Comparison of ENCODE assay signal across 8 mouse cellular contexts in genomic region chr2:125247962-125248235, GRCm38 (mm10). TPM values are rescaled to one million over a fixed set of nuclear protein-coding genes. Genes with fewer than 3 reads are reported as not detected.
DNase-seq lines count a peak whose midpoint lies in the region; ATAC-seq and TF ChIP-seq lines count a peak whose summit lies in the region.

No protein-coding gene starts in this region.

- intact Hi-C loops in heart, adult 2 months (cut with DNase I) = no loop called here
- intact Hi-C loops in heart, postnatal 25 days (cut with DNase I) = no loop called here

- no peak for TF ChIP-seq CTCF in heart, adult 2 months (IDR thresholded peaks at IDR 0.05)

- H3K9me3 ChIP-seq in liver, embryonic 12.5 days (replicated peaks) = no peaks in the 10 kb centered on the region

- no peak for TF ChIP-seq EP300 in heart, adult 2 months (IDR thresholded peaks at IDR 0.05; ENCODE audit: insufficient read depth, low read depth, low read length)

- peaks cover 3% of the 10 kb centered on the region for H3K4me1 ChIP-seq in heart, adult 2 months (ENCODE audit: control insufficient read depth, insufficient read depth, low read length)
- H3K4me1 ChIP-seq in liver, embryonic 12.5 days = peaks cover 53% of the 10 kb centered on the region

- peaks cover 3% of the 10 kb centered on the region for H3K36me3 ChIP-seq in heart, adult 2 months (ENCODE audit: control insufficient read depth, insufficient read depth, low read length)
- peaks cover 43% of the 10 kb centered on the region for H3K36me3 ChIP-seq in liver, embryonic 12.5 days

- peak overlapping the region; percentile 75 for H3K4me3 ChIP-seq in heart, adult 2 months
- H3K4me3 ChIP-seq in liver, embryonic 12.5 days = peak overlapping the region; percentile 78

- H3K9ac ChIP-seq in heart, adult 2 months (ENCODE audit: low read depth, low read length) = peak overlapping the region; percentile 75
- peak overlapping the region; percentile 94 for H3K9ac ChIP-seq in liver, embryonic 12.5 days

- ATAC-seq in erythroid progenitor cell, adult 5-6 weeks (replicated peaks; ENCODE audit: low FRiP score, poor library complexity, severe bottlenecking) = 0 out of 2 replicates have a peak, but pooled peaks have one; percentile 4
- no peak for ATAC-seq in liver, embryonic 12.5 days
- no peak for ATAC-seq in megakaryocyte progenitor cell, adult 5-6 weeks (replicated peaks; ENCODE audit: poor library complexity)

- peak overlapping the region; percentile 74 for H3K4me2 ChIP-seq in liver, embryonic 12.5 days

- peak overlapping the region; percentile 73 for H3K27ac ChIP-seq in heart, adult 2 months
- peak overlapping the region; percentile 89 for H3K27ac ChIP-seq in liver, embryonic 12.5 days

- no peak for TF ChIP-seq POLR2A in heart, adult 2 months (IDR thresholded peaks at IDR 0.05; ENCODE audit: insufficient read depth, low read depth, low read length)

- WGBS in heart, adult 2 months = 8% methylated on average over 9 of the region's 9 CpGs
- under 1% methylated on average over 9 of the region's 9 CpGs for WGBS in liver, embryonic 12.5 days (ENCODE audit: insufficient replicate concordance)

- no peak for DNase-seq in heart, adult 2 months
- DNase-seq in heart, postnatal 25 days (ENCODE audit: low spot score) = no peak
- DNase-seq in 416B (ENCODE audit: low read depth) = peak; percentile 59
- DNase-seq in layer of hippocampus, postnatal 10 days (ENCODE audit: low spot score in 2 of 2) = no peak
- DNase-seq in right cerebral cortex, postnatal 10 days (ENCODE audit: low spot score in 2 of 2) = no peak

- H3K79me2 ChIP-seq in heart, adult 2 months (replicated peaks; ENCODE audit: control insufficient read depth, insufficient read depth, low read length) = no peaks in the 10 kb centered on the region

- no peaks in the 10 kb centered on the region for H3K27me3 ChIP-seq in heart, adult 2 months (ENCODE audit: control insufficient read depth, insufficient read depth, low read length)
- H3K27me3 ChIP-seq in liver, embryonic 12.5 days (replicated peaks) = no peaks in the 10 kb centered on the region

RNA-seq across cellular contexts. Expression of gene Dut, which starts 0.9 kb away (rescaled TPM):
- 10 to 100 TPM; 27.4 to 27.5 TPM for total RNA-seq in heart, adult 2 months (2021)
- 17.3 and 25.0 TPM in 2 replicates for polyA plus RNA-seq in heart, adult 2 months (2012; rRNA removed)
- total RNA-seq in heart, postnatal 25 days (2021) = 10 to 100 TPM; 28.7 to 29.8 TPM
- 69.6 and 79.3 TPM in 2 replicates for total RNA-seq in erythroid progenitor cell, adult 5-6 weeks (2015; ENCODE audit: low replicate concordance)
- 80.2 and 93.8 TPM in 2 replicates for total RNA-seq in erythroid progenitor cell, adult 5-6 weeks (2017; ENCODE audit: low replicate concordance)
- 199 and 210 TPM in 2 replicates for polyA plus RNA-seq in liver, embryonic 12.5 days (2016; fragmentation: Nextera tagmentation; extraction: Ambion mirVana)
- 329 and 339 TPM in 2 replicates for total RNA-seq in megakaryocyte progenitor cell, adult 5-6 weeks (2015)
- 203 and 242 TPM in 2 replicates for total RNA-seq in megakaryocyte progenitor cell, adult 5-6 weeks (2017)
- 10 to 100 TPM; 41.0 to 46.6 TPM for total RNA-seq in layer of hippocampus, postnatal 10 days (2021)
